ENCODE assay signal across 10 mouse cellular contexts in the genomic region with DNA sequence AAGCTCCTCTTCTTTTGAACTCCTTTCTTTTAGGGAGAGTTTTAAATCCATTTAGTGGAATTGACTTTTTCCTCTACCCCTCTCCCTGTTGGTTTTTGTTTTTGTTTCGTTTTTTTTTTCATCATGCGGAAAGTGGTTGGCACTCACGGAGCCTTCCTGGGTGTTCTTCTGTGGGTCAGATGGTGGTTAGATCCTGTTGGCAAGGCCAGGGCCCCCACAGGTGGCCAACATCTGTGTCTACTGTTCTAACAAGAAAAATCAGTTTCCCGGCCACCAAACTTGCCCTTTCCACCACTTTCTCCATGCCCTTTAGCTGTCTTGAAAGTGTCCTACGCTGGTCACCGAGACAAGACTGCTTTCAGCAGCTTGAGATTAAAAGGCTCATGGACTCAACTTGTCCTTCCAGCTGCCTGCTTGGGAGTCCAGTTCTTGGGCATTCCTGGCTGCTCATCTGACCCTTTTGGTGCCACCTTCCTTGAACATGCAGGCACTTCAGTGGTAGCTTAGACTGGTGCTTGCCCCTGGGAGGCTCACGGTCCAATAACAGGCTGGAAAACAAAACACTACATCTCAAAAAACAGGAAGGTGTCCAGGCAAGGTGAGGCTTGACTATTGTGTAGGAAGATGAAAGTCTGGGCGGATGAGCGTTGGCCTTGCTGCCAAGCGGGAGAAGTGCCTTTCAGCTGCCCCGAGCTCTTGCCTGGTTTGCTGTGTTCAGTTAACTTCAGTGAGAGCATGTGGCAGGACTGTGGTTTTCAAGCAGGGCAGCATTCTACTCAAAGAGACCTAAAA. TPM values are rescaled to one million over a fixed set of nuclear protein-coding genes. Genes with fewer than 3 reads are reported as not detected.
DNase-seq lines count a peak whose midpoint lies in the region; ATAC-seq lines count a peak whose summit lies in the region.
"Had no signal": no experiment of that assay in that cellular context is flagged by ENCODE, and none has a peak within 500 bp of the region (broad histone marks: within the 10 kb centered on the region; RNA-seq: fewer than 3 reads in every experiment).

No protein-coding gene starts in this region.

- no peak for ATAC-seq in kidney, embryonic 14.5 days (ENCODE audit: low FRiP score, low TSS enrichment)
- no peak for ATAC-seq in kidney, embryonic 15.5 days (replicated peaks; ENCODE audit: low FRiP score)
- no peak for ATAC-seq in megakaryocyte-erythroid progenitor cell, adult 5-6 weeks (replicated peaks; ENCODE audit: low FRiP score, low TSS enrichment, poor library complexity, severe bottlenecking)

- no peaks in the 10 kb centered on the region for H3K27me3 ChIP-seq in kidney, embryonic 14.5 days (ENCODE audit: control insufficient read depth, insufficient read depth, low read length)
- H3K27me3 ChIP-seq in kidney, embryonic 15.5 days = no peaks in the 10 kb centered on the region

- peak; percentile 61 for DNase-seq in cerebellum, adult 9-10 months
- no peak for DNase-seq in cerebellum, adult 8-10 months
- DNase-seq in gonadal fat pad, adult 2 months (ENCODE audit: low read depth) = peak; percentile 82
- peak; percentile 55 for DNase-seq in thymus, postnatal 25 days
- DNase-seq in heart, postnatal 14 days = no peak

- no peak overlapping the region for H3K27ac ChIP-seq in kidney, embryonic 14.5 days (ENCODE audit: low read depth, low read length)
- no peak overlapping the region for H3K27ac ChIP-seq in kidney, embryonic 15.5 days
- H3K27ac ChIP-seq: liver, embryonic 14.5 days; macrophage had no signal

- intact Hi-C loops in heart, postnatal 14 days (cut with DNase I) = loop anchor here (10.0 kb wide), 1 partner anchor 272 kb away; the partner anchor contains the start of gene Phb

- WGBS in kidney, embryonic 14.5 days = 71% methylated on average over 11 of the region's 11 CpGs
- WGBS in kidney, embryonic 15.5 days = 73% methylated on average over 11 of the region's 11 CpGs

- no peak overlapping the region for H3K4me2 ChIP-seq in kidney, embryonic 14.5 days (replicated peaks; ENCODE audit: low read depth, low read length)
- H3K4me2 ChIP-seq in kidney, embryonic 15.5 days = no peak overlapping the region

- H3K9ac ChIP-seq in kidney, embryonic 14.5 days (ENCODE audit: low read depth, low read length) = 0 out of 2 replicates have a peak overlapping the region, but pooled peaks have one; percentile 23
- H3K9ac ChIP-seq in kidney, embryonic 15.5 days = no peak overlapping the region
- H3K9ac ChIP-seq: liver, embryonic 14.5 days had no signal

- H3K4me3 ChIP-seq in kidney, embryonic 14.5 days (ENCODE audit: low read length) = no peak overlapping the region
- H3K4me3 ChIP-seq in kidney, embryonic 15.5 days (replicated peaks) = no peak overlapping the region

- H3K9me3 ChIP-seq in kidney, embryonic 14.5 days (ENCODE audit: control insufficient read depth, low read length) = no peaks in the 10 kb centered on the region
- H3K9me3 ChIP-seq in kidney, embryonic 15.5 days (replicated peaks) = no peaks in the 10 kb centered on the region

- peaks cover 41% of the 10 kb centered on the region for H3K36me3 ChIP-seq in kidney, embryonic 14.5 days (ENCODE audit: control insufficient read depth, insufficient read depth, low read length)
- peaks cover 46% of the 10 kb centered on the region for H3K36me3 ChIP-seq in kidney, embryonic 15.5 days

- H3K4me1 ChIP-seq in kidney, embryonic 14.5 days (ENCODE audit: control insufficient read depth, insufficient read depth, low read length) = no peaks in the 10 kb centered on the region
- peaks cover under 1% of the 10 kb centered on the region; the same call in 1 of the 2 replicates for H3K4me1 ChIP-seq in kidney, embryonic 15.5 days

RNA-seq across cellular contexts. Expression of gene Slc35b1, which starts 8.4 kb away (rescaled TPM):
- 94.4 and 111 TPM in 2 replicates for polyA plus RNA-seq in kidney, embryonic 14.5 days (2014; fragmentation: Nextera tagmentation; extraction: Ambion mirVana)
- 92.8 and 98.2 TPM in 2 replicates for polyA plus RNA-seq in kidney, embryonic 15.5 days (2015; fragmentation: Nextera tagmentation; extraction: Ambion mirVana)
- polyA plus RNA-seq in gonadal fat pad, adult 2 months (2012; rRNA removed) = 157 TPM in 2 replicates
- 30.6 and 84.7 TPM in 2 replicates for total RNA-seq in megakaryocyte-erythroid progenitor cell, adult 5-6 weeks (2014; fragmentation: Nextera tagmentation)
- 29.3 and 54.5 TPM in 2 replicates for total RNA-seq in megakaryocyte-erythroid progenitor cell, adult 5-6 weeks (2017)
- 10 to 100 TPM; 35.2 to 42.4 TPM for total RNA-seq in heart, postnatal 14 days (2021)

RNA-seq across cellular contexts. Expression of gene Spop, which starts 21.0 kb away (rescaled TPM):
- 71.4 and 112 TPM in 2 replicates for polyA plus RNA-seq in kidney, embryonic 14.5 days (2014; fragmentation: Nextera tagmentation; extraction: Ambion mirVana)
- polyA plus RNA-seq in kidney, embryonic 15.5 days (2015; fragmentation: Nextera tagmentation; extraction: Ambion mirVana) = 139 TPM in 2 replicates
- polyA plus RNA-seq in gonadal fat pad, adult 2 months (2012; rRNA removed) = 38.5 and 70.1 TPM in 2 replicates
- total RNA-seq in megakaryocyte-erythroid progenitor cell, adult 5-6 weeks (2014; fragmentation: Nextera tagmentation) = 51.5 and 55.3 TPM in 2 replicates
- 37.5 and 45.5 TPM in 2 replicates for total RNA-seq in megakaryocyte-erythroid progenitor cell, adult 5-6 weeks (2017)
- total RNA-seq in heart, postnatal 14 days (2021) = 100 to 1,000 TPM; 169 to 171 TPM

RNA-seq across cellular contexts. Expression of gene Fam117a, which starts 56.1 kb away (rescaled TPM):
- 11.9 and 13.0 TPM in 2 replicates for polyA plus RNA-seq in kidney, embryonic 14.5 days (2014; fragmentation: Nextera tagmentation; extraction: Ambion mirVana)
- polyA plus RNA-seq in kidney, embryonic 15.5 days (2015; fragmentation: Nextera tagmentation; extraction: Ambion mirVana) = 10.5 TPM in 2 replicates
- 28.6 and 32.8 TPM in 2 replicates for polyA plus RNA-seq in gonadal fat pad, adult 2 months (2012; rRNA removed)
- 68.2 and 71.9 TPM in 2 replicates for total RNA-seq in megakaryocyte-erythroid progenitor cell, adult 5-6 weeks (2014; fragmentation: Nextera tagmentation)
- 49.9 and 50.2 TPM in 2 replicates for total RNA-seq in megakaryocyte-erythroid progenitor cell, adult 5-6 weeks (2017)
- total RNA-seq in heart, postnatal 14 days (2021) = 10 to 100 TPM; 11.3 to 14.0 TPM

Comparison
In these comparisons a context has a peak if more than half of its experiments do, and no peak if none do; other contexts are left out.
1. DNase-seq: peak in cerebellum, adult 9-10 months (single experiment), gonadal fat pad, adult 2 months (single experiment) and thymus, postnatal 25 days (single experiment); none in cerebellum, adult 8-10 months (single experiment) and heart, postnatal 14 days (0 of 2).